Mouse (Mus musculus) CH12.LX (cell line): ENCODE results near the gene Prdm10.

ENCODE experiments used
- POLR2A ChIP-seq: IDR thresholded peaks from 2 replicates; pipeline ENCODE4 v1.6.1; 2011; ENCODE audit warnings: low read depth, mild to moderate bottlenecking, improper control_type of control experiment, low read length
- SIN3A ChIP-seq: IDR thresholded peaks from 2 replicates; pipeline ENCODE4 v1.6.1; 2012; ENCODE audit warnings: low read length, improper control_type of control experiment, inconsistent platforms
- TCF12 ChIP-seq: IDR thresholded peaks from 2 replicates; pipeline ENCODE4 v1.6.1; 2014; ENCODE audit warnings: low read depth, mild to moderate bottlenecking, inconsistent platforms, low read length, improper control_type of control experiment

DNA sequence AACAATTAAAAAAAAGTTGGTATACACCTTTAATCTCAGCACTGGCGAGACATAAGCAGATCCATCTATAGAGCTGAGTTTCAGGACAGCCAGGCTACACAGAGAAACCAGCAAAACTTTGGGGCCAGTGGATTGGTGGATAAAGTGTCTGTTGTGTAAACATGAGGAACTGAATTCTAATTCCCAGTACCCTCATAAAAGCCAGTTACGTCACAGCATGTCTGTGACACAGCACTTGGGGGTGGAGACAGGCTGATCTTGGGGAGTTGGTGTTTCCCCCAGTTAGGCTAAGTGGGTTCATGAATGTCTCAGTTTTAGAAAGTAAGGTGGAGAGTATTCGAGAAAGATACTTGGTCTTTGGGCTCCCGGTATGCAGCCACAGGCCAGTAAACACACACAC is 2.7 kb downstream of the Prdm10 start:
- TF ChIP-seq POLR2A (no peak), SIN3A (no peak), TCF12 (no peak)
